Mouse (Mus musculus): ENCODE measurements around the gene Vmn2r71.

Vmn2r71 gene

GRCm38 (mm10) chr7:85562787-85563186, at the start of gene Vmn2r71:
TSS of gene Vmn2r71 (plus strand) at chr7:85563087.
- DNase-seq (ENCODE audit: low spot score) = no peak

- DNase-seq (ENCODE audit: low spot score) = no peak
Measured at GRCm38 (mm10) chr7:85542108-85542507, 20.8 kb upstream of the Vmn2r71 start.

GRCm38 (mm10) chr7:85543118-85543517, 19.8 kb upstream of the Vmn2r71 start:
- no peak for DNase-seq (ENCODE audit: low spot score)

GRCm38 (mm10) chr7:85569092-85569491, 6.2 kb downstream of the Vmn2r71 start, which contains the start of gene Vmn2r70:
TSS of gene Vmn2r70 (minus strand) at chr7:85569192.
- no peak for DNase-seq (ENCODE audit: low spot score)
